18 mouse cellular contexts compared by ENCODE assay signal in genomic region chr4:119788746-119789145, GRCm38 (mm10). TPM values are rescaled to one million over a fixed set of nuclear protein-coding genes. Genes with fewer than 3 reads are reported as not detected.
DNase-seq lines count a peak whose midpoint lies in the region; TF ChIP-seq lines count a peak whose summit lies in the region.
"Had no signal": no experiment of that assay in that cellular context is flagged by ENCODE, and none has a peak within 500 bp of the region (broad histone marks: within the 10 kb centered on the region; RNA-seq: fewer than 3 reads in every experiment).

No protein-coding gene starts in this region.

- H3K4me1 ChIP-seq in olfactory bulb, adult 2 months (ENCODE audit: control insufficient read depth, insufficient read depth, low read length), result peaks cover 11% of the 10 kb centered on the region

- peak overlapping the region; percentile 40 for H3K27ac ChIP-seq in layer of hippocampus, adult 2 months
- peak overlapping the region; percentile 34; the same call in 1 of the 2 replicates for H3K27ac ChIP-seq in olfactory bulb, adult 2 months (ENCODE audit: insufficient read depth, low read depth, low read length)

- 96% methylated on average over 6 of the region's 6 CpGs for WGBS in olfactory bulb, adult 2 months

- no peak overlapping the region for H3K4me3 ChIP-seq in layer of hippocampus, adult 2 months
- H3K4me3 ChIP-seq in olfactory bulb, adult 2 months (ENCODE audit: insufficient read depth, low read depth, low read length), result no peak overlapping the region

- DNase-seq in layer of hippocampus, adult 2 months (ENCODE audit: low spot score in 2 of 2), result peak in 1 of 2 experiments; percentile 29
- no peak for DNase-seq in layer of hippocampus, adult 11-12 months (ENCODE audit: low spot score)
- DNase-seq in brain, adult 2 months (ENCODE audit: low read depth, low spot score), result peak; percentile 52
- DNase-seq in urinary bladder, postnatal 25 days (ENCODE audit: low spot score), result no peak
- no peak for DNase-seq in thymus, postnatal 0 days (ENCODE audit: low spot score)
- DNase-seq: adrenal gland, adult 2 months; adrenal gland, adult 8-10 months; adrenal gland, postnatal 10 days; adrenal gland, postnatal 14 days; adrenal gland, postnatal 25 days; adrenal gland, postnatal 36 days; B cell, adult 2 months; cerebellum, adult 11 months; cerebellum, adult 11-12 months; cerebellum, adult 18-20 months had no signal

- TF ChIP-seq POLR2A in olfactory bulb, adult 2 months (IDR thresholded peaks at IDR 0.05; ENCODE audit: insufficient read depth, low read depth, low read length), result no peak

- no peak for TF ChIP-seq CTCF in layer of hippocampus, adult 2 months (conservative IDR thresholded peaks at IDR 0.05)
- TF ChIP-seq CTCF in olfactory bulb, adult 2 months (IDR thresholded peaks at IDR 0.05; ENCODE audit: insufficient read depth, low read depth, low read length), result no peak

RNA-seq across cellular contexts. Expression of gene Hivep3, which starts 55.2 kb away (rescaled TPM):
- 10 to 100 TPM; 46.5 to 54.8 TPM for total RNA-seq in layer of hippocampus, adult 2 months (2021)
- polyA plus RNA-seq in olfactory bulb, adult 2 months (2012; ENCODE audit: insufficient read depth, insufficient read length, low replicate concordance, missing spikeins), result 55.7 TPM in 1 of 2 replicates, not detected in the other
- 23.3 and 23.7 TPM in 2 replicates for polyA plus RNA-seq in thymus, postnatal 0 days (2015; fragmentation: Nextera tagmentation; extraction: Ambion mirVana)
- total RNA-seq: MEL had no signal
- polyA plus RNA-seq: G1E had no signal
